Mouse (Mus musculus) cerebellum, adult 2 months (tissue): ENCODE data around the gene Slc4a3.

ENCODE experiments used
- CTCF ChIP-seq: fragments of 200-500 bp; IDR thresholded peaks from 2 replicates; pipeline ENCODE4 v1.5.1; 2011; ENCODE audit warnings: low read depth, mild to moderate bottlenecking, control low read depth, low read length, moderate library complexity, borderline replicate concordance; ENCODE audit not compliant: insufficient read depth
- POLR2A ChIP-seq: fragments of 200-500 bp; IDR thresholded peaks from 2 replicates; pipeline ENCODE4 v1.6.1; 2011; ENCODE audit warnings: low read length, control low read depth, borderline replicate concordance; ENCODE audit not compliant: insufficient read depth

GRCm38 (mm10) chr1:75557041-75557440, 11.0 kb downstream of the Slc4a3 start:
- TF ChIP-seq CTCF (no peak), POLR2A (no peak)
